Mouse (Mus musculus) spleen, adult 2 months (tissue): ENCODE measurements around the gene Wasf2.

Experiments
- CTCF ChIP-seq: fragments of 200-500 bp; IDR thresholded peaks from 2 replicates; pipeline ENCODE4 v1.5.1; 2011; ENCODE audit warnings: mild to moderate bottlenecking, inconsistent platforms; ENCODE audit not compliant: insufficient read depth, insufficient read length, insufficient replicate concordance; ENCODE audit errors: extremely low read depth
- POLR2A ChIP-seq: fragments of 200-500 bp; IDR thresholded peaks from 2 replicates; pipeline ENCODE4 v1.6.1; 2011; ENCODE audit warnings: low read depth, low read length, inconsistent platforms

DNA sequence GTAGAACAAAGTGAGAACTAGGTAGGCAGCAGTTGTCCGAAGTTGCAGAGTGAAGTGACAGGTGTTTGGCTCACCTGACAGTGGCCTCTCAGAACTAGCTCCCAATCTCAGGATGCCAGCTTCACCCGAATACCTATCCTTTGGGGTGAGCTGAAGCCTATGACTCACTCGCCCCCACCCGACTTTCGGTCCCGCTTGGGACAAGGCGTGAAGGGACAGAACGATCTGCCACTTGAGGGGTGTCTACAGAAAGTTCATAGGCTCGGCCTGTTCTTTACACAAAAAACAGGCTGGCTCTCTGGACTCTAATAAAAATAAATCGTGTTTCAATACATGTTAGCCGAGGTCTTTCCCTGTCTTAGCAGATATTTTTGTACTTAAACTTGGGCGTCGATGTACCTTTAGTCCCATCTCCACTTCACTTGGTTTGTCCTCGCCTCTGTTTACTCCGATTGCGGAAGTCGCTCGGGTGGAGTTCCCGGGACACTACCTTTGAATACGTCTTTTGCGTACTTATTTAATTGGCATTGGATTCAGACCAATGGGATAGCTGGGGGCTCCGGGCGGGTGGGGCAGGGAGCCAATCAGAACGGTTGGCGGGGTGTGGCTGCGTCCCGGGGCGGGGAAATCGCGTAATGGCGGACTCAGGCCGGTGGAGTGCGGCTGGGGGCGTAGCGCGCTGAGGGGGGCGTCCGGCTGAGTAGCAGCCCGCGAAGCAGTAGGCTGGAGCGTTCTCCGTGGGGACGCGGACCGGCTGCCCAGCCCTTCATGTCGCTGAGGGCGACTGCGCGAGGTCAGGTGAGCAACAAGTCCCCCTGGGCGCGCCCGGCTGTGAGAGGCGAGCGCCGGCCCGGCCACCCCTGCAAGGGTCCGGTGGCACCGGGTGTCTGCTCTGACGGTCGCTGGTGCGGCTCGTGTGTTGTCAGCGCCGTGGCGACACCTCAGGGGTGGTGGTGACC is at the start of gene Wasf2:
- TF ChIP-seq POLR2A (peak; percentile 96), CTCF (no peak)
